Mouse (Mus musculus) skeletal muscle tissue, postnatal 0 days (tissue): Measurements from ENCODE around the gene Vmn1r130. TPM values are rescaled to one million over a fixed set of nuclear protein-coding genes. Genes with fewer than 3 reads are reported as not detected.

Experiments used
- polyA plus RNA-seq: library from polyadenylated mRNA; unstranded; fragments of >200 nt; fragmentation: Nextera tagmentation; extraction: Ambion mirVana; gene quantifications from 2 replicates; pipeline ENCODE4 v1.2.1, GENCODE M21; 2015

Vmn1r130 gene
- polyA plus RNA-seq: not detected in 2 replicates

DNA sequence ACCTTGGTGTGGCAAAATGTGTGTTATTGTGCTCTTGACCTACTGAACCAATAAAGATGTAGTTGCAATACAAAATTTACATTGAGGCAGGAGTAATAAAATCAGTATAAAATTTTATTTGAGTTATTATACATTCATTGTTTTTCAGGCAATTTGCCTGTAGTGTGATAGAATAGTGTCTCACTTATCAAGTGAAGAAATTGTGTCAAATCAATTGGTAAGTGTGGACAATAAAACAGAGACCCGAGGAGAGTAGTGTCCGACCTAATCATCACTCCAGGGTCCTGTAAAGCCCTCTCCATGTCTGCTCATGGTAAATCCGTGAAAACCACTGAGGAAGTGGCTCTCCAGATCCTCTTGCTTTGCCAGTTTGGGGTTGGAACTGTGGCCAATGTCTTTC lies at the start of gene Vmn1r130:
Vmn1r130 (plus strand) TSS at position 301 of the 400 bp plus-strand sequence.

GRCm38 (mm10) chr7:21545990-21546389 lies 34.4 kb downstream of the Vmn1r130 start, which contains the start of gene Vmn1r131:
TSS of gene Vmn1r131 (minus strand) at chr7:21546090.

Other genes starting within 250 kb of the Vmn1r130 start
- gene Vmn1r125, start 239.6 kb upstream of the Vmn1r130 start, polyA plus RNA-seq: not detected in 2 replicates
- not detected in 2 replicates for gene Vmn1r126, start 210.3 kb upstream of the Vmn1r130 start, polyA plus RNA-seq
- not detected in 2 replicates for gene Vmn1r127, start 191.9 kb upstream of the Vmn1r130 start, polyA plus RNA-seq
- gene Vmn1r128, start 162.4 kb upstream of the Vmn1r130 start, polyA plus RNA-seq: not detected in 2 replicates
- not detected in 2 replicates for gene Vmn1r129, start 150.5 kb upstream of the Vmn1r130 start, polyA plus RNA-seq
- gene Gm6882, start 79.0 kb upstream of the Vmn1r130 start, polyA plus RNA-seq: not detected in 2 replicates
- gene Vmn1r131, start 34.3 kb downstream of the Vmn1r130 start, polyA plus RNA-seq: not detected in 2 replicates
- gene Vmn1r132, start 102.3 kb downstream of the Vmn1r130 start, polyA plus RNA-seq: not detected in 2 replicates
- gene Gm4175, start 249.7 kb downstream of the Vmn1r130 start, polyA plus RNA-seq: not detected in 2 replicates